Mouse (Mus musculus) small intestine, adult 2 months (tissue): Measurements from ENCODE around the gene Amt.

Experiments used
- CTCF ChIP-seq: fragments of 200-500 bp; IDR thresholded peaks from 2 replicates; pipeline ENCODE4 v1.5.1; 2012; ENCODE audit warnings: low read depth, mild to moderate bottlenecking, control low read depth, inconsistent platforms, low read length, moderate library complexity, mixed read lengths; ENCODE audit not compliant: insufficient replicate concordance, insufficient read length; ENCODE audit errors: extremely low read depth
- POLR2A ChIP-seq: fragments of 200-500 bp; IDR thresholded peaks from 2 replicates; pipeline ENCODE4 v1.6.1; 2012; ENCODE audit warnings: low read depth, mild to moderate bottlenecking, control low read depth, inconsistent platforms, low read length, moderate library complexity

- no peak for TF ChIP-seq CTCF
- no peak for TF ChIP-seq POLR2A
Observed at GRCm38 (mm10) chr9:108343835-108344234, 47.2 kb downstream of the Amt start.
